8 mouse cellular contexts compared by ENCODE assay signal in the genomic region with DNA sequence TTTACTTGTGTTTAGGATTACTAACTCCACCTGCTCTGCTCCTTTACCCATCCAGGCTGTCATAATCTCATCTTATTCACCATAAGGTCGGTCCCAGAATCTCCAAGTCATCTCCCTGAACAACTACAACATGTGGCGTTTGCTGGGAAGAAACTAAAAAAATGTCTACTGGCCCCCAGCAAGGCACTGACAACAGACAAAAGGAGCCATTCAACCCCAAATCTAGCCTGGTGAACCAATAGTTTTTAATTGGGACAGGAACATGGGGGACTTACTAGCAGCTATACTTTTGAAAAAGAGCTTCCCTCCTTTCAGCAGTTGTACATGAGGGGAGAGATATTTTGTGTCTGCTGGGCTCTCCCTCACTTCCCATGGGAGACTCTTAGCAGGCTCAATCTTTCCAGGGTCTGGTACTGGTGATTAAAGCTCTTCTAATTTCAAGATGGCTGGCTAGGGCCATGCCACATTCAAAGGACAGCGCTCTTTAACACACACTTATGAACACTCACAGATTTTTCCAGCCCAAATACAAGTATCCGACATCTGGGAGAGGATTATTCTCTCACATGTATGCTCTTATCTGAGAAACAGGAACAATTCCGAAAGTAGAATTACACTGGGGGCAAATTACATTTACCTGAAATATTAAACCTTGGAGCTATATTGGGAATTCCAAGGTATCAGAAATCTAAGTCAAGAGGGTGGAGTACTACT. TPM values are rescaled to one million over a fixed set of nuclear protein-coding genes. Genes with fewer than 3 reads are reported as not detected.
DNase-seq lines count a peak whose midpoint lies in the region; ATAC-seq and TF ChIP-seq lines count a peak whose summit lies in the region.

No protein-coding gene starts in this region.

- peak overlapping the region; percentile 51 for H3K9ac ChIP-seq in lung, embryonic 14.5 days
- H3K9ac ChIP-seq in forebrain, embryonic 14.5 days (ENCODE audit: low read length) = peak overlapping the region; percentile 66
- H3K9ac ChIP-seq in limb, embryonic 12.5 days (replicated peaks) = no peak overlapping the region
- peak overlapping the region; percentile 50 for H3K9ac ChIP-seq in neural tube, embryonic 15.5 days (replicated peaks)

- no peak for DNase-seq in lung, embryonic 14.5 days
- DNase-seq in lung, postnatal 25 days (ENCODE audit: low spot score) = no peak
- DNase-seq in forebrain, embryonic 14.5 days (ENCODE audit: low spot score) = no peak
- DNase-seq in urinary bladder, postnatal 4 days (ENCODE audit: low spot score in 2 of 2) = no peak
- DNase-seq in urinary bladder, postnatal 14 days (ENCODE audit: low spot score) = no peak
- DNase-seq in cerebellum, postnatal 4 days (ENCODE audit: low spot score in 2 of 2) = no peak

- H3K4me3 ChIP-seq in lung, embryonic 14.5 days (ENCODE audit: low read depth, low read length) = peak overlapping the region; percentile 42
- peak overlapping the region; percentile 30 for H3K4me3 ChIP-seq in forebrain, embryonic 14.5 days (ENCODE audit: low read depth, low read length)
- peak overlapping the region; percentile 43 for H3K4me3 ChIP-seq in limb, embryonic 12.5 days (replicated peaks)
- H3K4me3 ChIP-seq in neural tube, embryonic 15.5 days (replicated peaks) = peak overlapping the region; percentile 44

- no peaks in the 10 kb centered on the region for H3K36me3 ChIP-seq in lung, embryonic 14.5 days (ENCODE audit: insufficient read depth)
- H3K36me3 ChIP-seq in forebrain, embryonic 14.5 days (ENCODE audit: control insufficient read depth, insufficient read depth, low read length) = no peaks in the 10 kb centered on the region
- H3K36me3 ChIP-seq in limb, embryonic 12.5 days = no peaks in the 10 kb centered on the region
- no peaks in the 10 kb centered on the region for H3K36me3 ChIP-seq in neural tube, embryonic 15.5 days

- peak overlapping the region; percentile 74 for H3K4me2 ChIP-seq in lung, embryonic 14.5 days
- peak overlapping the region; percentile 61 for H3K4me2 ChIP-seq in forebrain, embryonic 14.5 days (ENCODE audit: low read length)
- peak overlapping the region; percentile 65 for H3K4me2 ChIP-seq in limb, embryonic 12.5 days
- peak overlapping the region; percentile 61 for H3K4me2 ChIP-seq in neural tube, embryonic 15.5 days

- peak overlapping the region; percentile 42; the same call in 1 of the 2 replicates for H3K27ac ChIP-seq in lung, embryonic 14.5 days (ENCODE audit: low read depth)
- H3K27ac ChIP-seq in forebrain, embryonic 14.5 days (ENCODE audit: low read depth, low read length) = peak overlapping the region; percentile 99
- peak overlapping the region; percentile 80 for H3K27ac ChIP-seq in limb, embryonic 12.5 days
- peak overlapping the region; percentile 99 for H3K27ac ChIP-seq in neural tube, embryonic 15.5 days (replicated peaks)

- no peaks in the 10 kb centered on the region for H3K27me3 ChIP-seq in lung, embryonic 14.5 days (ENCODE audit: insufficient read depth, low read length)
- no peaks in the 10 kb centered on the region for H3K27me3 ChIP-seq in forebrain, embryonic 14.5 days (replicated peaks; ENCODE audit: control insufficient read depth, insufficient read depth, low read length)
- H3K27me3 ChIP-seq in limb, embryonic 12.5 days = 0 out of 2 replicates have a peak, but pooled peaks cover 5% of the 10 kb centered on the region
- H3K27me3 ChIP-seq in neural tube, embryonic 15.5 days (replicated peaks) = no peaks in the 10 kb centered on the region

- 50% methylated on average over 5 of the region's 5 CpGs for WGBS in lung, embryonic 14.5 days
- WGBS in forebrain, embryonic 14.5 days = 43% methylated on average over 5 of the region's 5 CpGs
- 54% methylated on average over 5 of the region's 5 CpGs for WGBS in limb, embryonic 12.5 days
- WGBS in neural tube, embryonic 15.5 days = 43% methylated on average over 5 of the region's 5 CpGs

- peaks cover 10% of the 10 kb centered on the region for H3K4me1 ChIP-seq in lung, embryonic 14.5 days (ENCODE audit: insufficient read depth)
- H3K4me1 ChIP-seq in forebrain, embryonic 14.5 days (ENCODE audit: control insufficient read depth, insufficient read depth, low read length) = peaks cover 43% of the 10 kb centered on the region
- H3K4me1 ChIP-seq in limb, embryonic 12.5 days (replicated peaks) = peaks cover 25% of the 10 kb centered on the region
- peaks cover 44% of the 10 kb centered on the region for H3K4me1 ChIP-seq in neural tube, embryonic 15.5 days

- no peak for TF ChIP-seq CTCF in lung, embryonic 14.5 days (IDR thresholded peaks at IDR 0.05; ENCODE audit: low read depth)

- no peak for ATAC-seq in lung, embryonic 14.5 days (ENCODE audit: insufficient read depth)
- no peak for ATAC-seq in forebrain, embryonic 14.5 days
- ATAC-seq in limb, embryonic 12.5 days (ENCODE audit: insufficient number of reproducible peaks, insufficient read depth, low FRiP score, low TSS enrichment, low read depth) = no peak
- ATAC-seq in neural tube, embryonic 15.5 days (ENCODE audit: low FRiP score) = peak; percentile 37

- H3K9me3 ChIP-seq in lung, embryonic 14.5 days (ENCODE audit: low read depth, low read length) = no peaks in the 10 kb centered on the region
- H3K9me3 ChIP-seq in forebrain, embryonic 14.5 days (replicated peaks; ENCODE audit: control insufficient read depth, low read length) = no peaks in the 10 kb centered on the region
- H3K9me3 ChIP-seq in limb, embryonic 12.5 days = no peaks in the 10 kb centered on the region
- H3K9me3 ChIP-seq in neural tube, embryonic 15.5 days (replicated peaks) = no peaks in the 10 kb centered on the region

RNA-seq across cellular contexts. Expression of gene Psmg4, which starts 13.1 kb away (rescaled TPM):
- polyA plus RNA-seq in lung, embryonic 14.5 days (2014; fragmentation: Nextera tagmentation; extraction: Ambion mirVana) = 73.7 and 78.0 TPM in 2 replicates
- polyA plus RNA-seq in forebrain, embryonic 14.5 days (2014; fragmentation: Nextera tagmentation; extraction: Ambion mirVana) = 92.0 and 113 TPM in 2 replicates
- polyA plus RNA-seq in limb, embryonic 12.5 days (2016; fragmentation: Nextera tagmentation; extraction: Ambion mirVana) = 102 and 106 TPM in 2 replicates
- 86.8 and 96.5 TPM in 2 replicates for polyA plus RNA-seq in neural tube, embryonic 15.5 days (2015; fragmentation: Nextera tagmentation; extraction: Ambion mirVana)

RNA-seq across cellular contexts. Expression of gene Tubb2b, which starts 19.4 kb away (rescaled TPM):
- polyA plus RNA-seq in lung, embryonic 14.5 days (2014; fragmentation: Nextera tagmentation; extraction: Ambion mirVana) = 13.3 and 15.9 TPM in 2 replicates
- 670 and 797 TPM in 2 replicates for polyA plus RNA-seq in forebrain, embryonic 14.5 days (2014; fragmentation: Nextera tagmentation; extraction: Ambion mirVana)
- 25.6 and 27.1 TPM in 2 replicates for polyA plus RNA-seq in limb, embryonic 12.5 days (2016; fragmentation: Nextera tagmentation; extraction: Ambion mirVana)
- polyA plus RNA-seq in neural tube, embryonic 15.5 days (2015; fragmentation: Nextera tagmentation; extraction: Ambion mirVana) = 777 and 1,015 TPM in 2 replicates

Comparison
In these comparisons a context has a peak if more than half of its experiments do, and no peak if none do; other contexts are left out.
1. H3K27ac ChIP-seq: peak in every context shown above with its lines; median percentile 99 in forebrain, embryonic 14.5 days; 99 in neural tube, embryonic 15.5 days; 80 in limb, embryonic 12.5 days; 42 in lung, embryonic 14.5 days.
2. RNA of gene Tubb2b, which starts 19.4 kb away (polyA plus RNA-seq): 777 to 1,015 TPM in neural tube, embryonic 15.5 days and 670 to 797 TPM in forebrain, embryonic 14.5 days; 25.6 to 27.1 TPM in limb, embryonic 12.5 days and 13.3 to 15.9 TPM in lung, embryonic 14.5 days; every median in the first group is over 10 times any median in the second.
3. Peak in every context shown above with its lines, with median percentiles within 50 percentile points of each other: H3K4me2 ChIP-seq and H3K4me3 ChIP-seq.